Mouse (Mus musculus): ENCODE data around the gene Rrp1b.
A peak's percentile ranks its signal among the peaks of the same experiment; 100 is the strongest.
"Not testable (repeated sequence)": the region's sequence is repeated elsewhere in the genome, so short reads cannot be mapped to it uniquely, and the experiment has no call there.

Rrp1b gene

GRCm38 (mm10) chr17:32031684-32032083 is 4.2 kb upstream of the Rrp1b start:
- DNase-seq (ENCODE audit: low read depth, low spot score) = no peak

GRCm38 (mm10) chr17:32034322-32034721 is 1.6 kb upstream of the Rrp1b start:
- no peak for DNase-seq (ENCODE audit: low read depth, low spot score)

GRCm38 (mm10) chr17:32036509-32037438 is 874 bp downstream of the Rrp1b start:
- peak; percentile 49 for DNase-seq (ENCODE audit: low read depth, low spot score)

GRCm38 (mm10) chr17:32040263-32040662 is 4.4 kb downstream of the Rrp1b start:
- DNase-seq (ENCODE audit: low read depth, low spot score) = no peak

- no peak for DNase-seq (ENCODE audit: low read depth, low spot score)
Measured at GRCm38 (mm10) chr17:32046541-32046940, 10.6 kb downstream of the Rrp1b start.

GRCm38 (mm10) chr17:32048351-32048750 is 12.5 kb downstream of the Rrp1b start:
- DNase-seq (ENCODE audit: low read depth, low spot score) = no peak

GRCm38 (mm10) chr17:32049914-32050313 is 14.0 kb downstream of the Rrp1b start:
- DNase-seq (ENCODE audit: low read depth, low spot score) = no peak

GRCm38 (mm10) chr17:32050609-32051008 is 14.7 kb downstream of the Rrp1b start:
- DNase-seq (ENCODE audit: low read depth, low spot score) = no peak

GRCm38 (mm10) chr17:32052237-32053080 is 16.6 kb downstream of the Rrp1b start:
- peak; percentile 26 for DNase-seq (ENCODE audit: low read depth, low spot score)

GRCm38 (mm10) chr17:32053677-32054076 is 17.8 kb downstream of the Rrp1b start:
- DNase-seq (ENCODE audit: low read depth, low spot score) = peak; percentile 82

GRCm38 (mm10) chr17:32057843-32058242 is 21.9 kb downstream of the Rrp1b start:
- no peak for DNase-seq (ENCODE audit: low read depth, low spot score)

GRCm38 (mm10) chr17:32059084-32059483 is 23.2 kb downstream of the Rrp1b start:
- no peak for DNase-seq (ENCODE audit: low read depth, low spot score)

- no peak for DNase-seq (ENCODE audit: low read depth, low spot score)
Measured at GRCm38 (mm10) chr17:32061219-32061618, 25.3 kb downstream of the Rrp1b start.

GRCm38 (mm10) chr17:32063654-32064053 is 27.8 kb downstream of the Rrp1b start:
- DNase-seq (ENCODE audit: low read depth, low spot score) = no peak

GRCm38 (mm10) chr17:32064762-32065161 is 28.9 kb downstream of the Rrp1b start:
- not testable (repeated sequence) for DNase-seq (ENCODE audit: low read depth, low spot score)

GRCm38 (mm10) chr17:32067541-32067940 is 31.6 kb downstream of the Rrp1b start:
- DNase-seq (ENCODE audit: low read depth, low spot score) = peak; percentile 71

GRCm38 (mm10) chr17:32068381-32068780 is 32.5 kb downstream of the Rrp1b start:
- DNase-seq (ENCODE audit: low read depth, low spot score) = no peak

- DNase-seq (ENCODE audit: low read depth, low spot score) = no peak
Measured at GRCm38 (mm10) chr17:32068810-32069209, 32.9 kb downstream of the Rrp1b start.

- DNase-seq (ENCODE audit: low read depth, low spot score) = peak; percentile 76
Measured at GRCm38 (mm10) chr17:32073359-32073758, 37.5 kb downstream of the Rrp1b start.

GRCm38 (mm10) chr17:32074658-32075057 is 38.8 kb downstream of the Rrp1b start:
- no peak for DNase-seq (ENCODE audit: low read depth, low spot score)

- peak; percentile 60 for DNase-seq (ENCODE audit: low read depth, low spot score)
Measured at GRCm38 (mm10) chr17:32075164-32075563, 39.3 kb downstream of the Rrp1b start.

GRCm38 (mm10) chr17:32083351-32083750 is 47.5 kb downstream of the Rrp1b start:
- DNase-seq (ENCODE audit: low read depth, low spot score) = no peak

Measured in CD4-positive helper T cell, adult 2 months (primary cell).